Mouse (Mus musculus) limb, embryonic 14.5 days (tissue): ENCODE data around the gene Praf2. TPM values are rescaled to one million over a fixed set of nuclear protein-coding genes. Genes with fewer than 3 reads are reported as not detected.
"Not testable (repeated sequence)": the region's sequence is repeated elsewhere in the genome, so short reads cannot be mapped to it uniquely, and the experiment has no call there.

Experiments
- ATAC-seq: fragments of 200-750 bp; cut with Nextera tagmentation; 2 replicates; pipeline ENCODE4 v1.8.0; 2017; ENCODE audit warnings: low read depth, moderate number of reproducible peaks, moderate TSS enrichment; ENCODE audit not compliant: low FRiP score
- DNase-seq: peaks from one replicate; pipeline ENCODE4 v3.0.0-alpha.2; 2015; ENCODE audit warnings: low spot score
- H3K27ac ChIP-seq: fragments of 300-500 bp; sonication (generic); replicated peaks from 2 replicates; pipeline ENCODE4 v1.5.1; 2014; ENCODE audit warnings: low read depth, mild to moderate bottlenecking, low read length, moderate library complexity, mixed read lengths
- H3K27me3 ChIP-seq: fragments of 300-500 bp; sonication (generic); 2 replicates; pipeline ENCODE4 v1.6.1; 2014; ENCODE audit warnings: low read length, mixed read lengths; ENCODE audit not compliant: control insufficient read depth, insufficient read depth
- H3K36me3 ChIP-seq: fragments of 300-500 bp; sonication (generic); 2 replicates; pipeline ENCODE4 v1.6.1; 2014; ENCODE audit warnings: mild to moderate bottlenecking, low read length, moderate library complexity, mixed read lengths; ENCODE audit not compliant: control insufficient read depth, insufficient read depth
- H3K4me1 ChIP-seq: fragments of 300-500 bp; sonication (generic); 2 replicates; pipeline ENCODE4 v1.6.1; 2014; ENCODE audit warnings: antibody characterized with exemption, low read length, mixed read lengths; ENCODE audit not compliant: control insufficient read depth, insufficient read depth
- H3K4me2 ChIP-seq: fragments of 300-500 bp; sonication (generic); replicated peaks from 2 replicates; pipeline ENCODE4 v1.6.1; 2014; ENCODE audit warnings: low read depth, mild to moderate bottlenecking, low read length, moderate library complexity; ENCODE audit not compliant: severe bottlenecking
- H3K4me3 ChIP-seq: fragments of 300-500 bp; sonication (generic); replicated peaks from 2 replicates; pipeline ENCODE4 v1.5.1; 2014; ENCODE audit warnings: low read length
- H3K9ac ChIP-seq: fragments of 300-500 bp; sonication (generic); 2 replicates; pipeline ENCODE4 v1.6.1; 2014; ENCODE audit warnings: mild to moderate bottlenecking, low read depth, low read length, moderate library complexity; ENCODE audit not compliant: severe bottlenecking
- H3K9me3 ChIP-seq: fragments of 300-500 bp; sonication (generic); 2 replicates; pipeline ENCODE4 v1.6.1; 2016; ENCODE audit warnings: low read length; ENCODE audit not compliant: control insufficient read depth
- POLR2A ChIP-seq: fragments of 200-500 bp; IDR thresholded peaks from 2 replicates; pipeline ENCODE4 v1.8.0; 2012; ENCODE audit warnings: inconsistent platforms, mild to moderate bottlenecking, moderate library complexity, borderline replicate concordance; ENCODE audit not compliant: insufficient read depth, insufficient read length; ENCODE audit errors: extremely low read depth
- WGBS: fragments of 180-500 bp; shearing (Covaris S2); extraction: QIAGEN DNeasy Blood & Tissue Kit; methylation state at CpG from one replicate; pipeline ENCODE4 v1.1.7; 2014; 5-methylcytosine and 5-hydroxymethylcytosine counted together
- polyA plus RNA-seq, 2 experiments: library from polyadenylated mRNA; depleted of rRNA in 1 of 2; stranded (reverse) in 1 of 2; unstranded in 1 of 2; fragments of >200 nt; fragmentation: Nextera tagmentation in 1 of 2; extraction: Ambion mirVana in 1 of 2; gene quantifications; 2 replicates each; pipeline versions ENCODE4 v1.2.1 to v1.2.3; 2012 to 2014

The Praf2 gene
- polyA plus RNA-seq, 2 experiments = 83.7 to 89.4 TPM

DNA sequence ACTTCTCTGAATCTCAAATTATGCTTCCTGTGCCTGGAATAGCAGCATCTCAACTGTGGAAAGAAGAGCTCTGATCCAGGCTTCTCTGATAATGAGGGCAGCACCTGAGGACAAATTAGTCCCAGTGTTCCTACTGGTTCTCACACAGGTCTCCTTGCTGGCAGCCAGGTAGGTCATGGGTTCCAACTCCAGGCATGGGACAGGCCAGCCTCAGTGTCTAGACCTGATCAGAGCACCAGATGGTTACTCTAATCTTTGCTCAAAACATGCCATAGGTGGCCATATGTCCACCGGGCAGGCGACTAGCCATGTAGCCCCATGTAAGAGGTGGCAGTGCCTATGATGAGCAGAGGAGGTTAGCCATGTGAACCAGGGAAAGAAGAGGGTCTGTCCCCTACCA is 39.9 kb upstream of the Praf2 start:
- H3K4me3 ChIP-seq = no peak overlapping the region
- DNase-seq (no peak), ATAC-seq (no peak)
- H3K9ac ChIP-seq = no peak overlapping the region
- H3K27me3 ChIP-seq = no peaks in the 10 kb centered on the region
- H3K4me2 ChIP-seq = no peak overlapping the region
- no peaks in the 10 kb centered on the region for H3K36me3 ChIP-seq
- no peak for TF ChIP-seq POLR2A
- H3K9me3 ChIP-seq = no peaks in the 10 kb centered on the region
- no peak overlapping the region for H3K27ac ChIP-seq
- H3K4me1 ChIP-seq = no peaks in the 10 kb centered on the region
- 100% methylated on average over 2 of the region's 2 CpGs for WGBS

DNA sequence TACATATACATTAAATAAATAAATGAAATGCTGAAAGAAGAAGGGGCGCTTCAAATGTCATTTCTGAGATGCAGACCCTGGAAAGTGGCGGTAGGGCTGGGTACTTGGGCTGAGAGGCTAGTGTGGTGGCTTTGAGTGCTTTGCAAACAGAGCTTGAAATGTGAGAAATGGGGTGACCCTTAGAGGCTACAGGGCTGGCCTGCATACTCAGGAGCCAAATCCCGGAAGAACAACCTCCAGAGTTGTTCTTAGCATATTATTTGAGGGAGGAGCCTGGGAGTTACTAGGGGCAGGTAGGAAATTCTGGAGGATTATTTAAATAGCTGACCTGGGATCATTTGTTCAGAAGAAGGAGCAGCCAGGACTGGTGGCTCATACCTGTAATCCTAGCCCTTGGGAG is 37.8 kb upstream of the Praf2 start:
- H3K4me1 ChIP-seq = no peaks in the 10 kb centered on the region
- H3K9ac ChIP-seq = no peak overlapping the region
- ATAC-seq (no peak), DNase-seq (no peak)
- H3K27me3 ChIP-seq = no peaks in the 10 kb centered on the region
- TF ChIP-seq POLR2A = no peak
- H3K36me3 ChIP-seq = no peaks in the 10 kb centered on the region
- H3K4me3 ChIP-seq = no peak overlapping the region
- no peak overlapping the region for H3K4me2 ChIP-seq
- H3K9me3 ChIP-seq = no peaks in the 10 kb centered on the region
- H3K27ac ChIP-seq = no peak overlapping the region
- 71% methylated on average over 3 of the region's 3 CpGs for WGBS

DNA sequence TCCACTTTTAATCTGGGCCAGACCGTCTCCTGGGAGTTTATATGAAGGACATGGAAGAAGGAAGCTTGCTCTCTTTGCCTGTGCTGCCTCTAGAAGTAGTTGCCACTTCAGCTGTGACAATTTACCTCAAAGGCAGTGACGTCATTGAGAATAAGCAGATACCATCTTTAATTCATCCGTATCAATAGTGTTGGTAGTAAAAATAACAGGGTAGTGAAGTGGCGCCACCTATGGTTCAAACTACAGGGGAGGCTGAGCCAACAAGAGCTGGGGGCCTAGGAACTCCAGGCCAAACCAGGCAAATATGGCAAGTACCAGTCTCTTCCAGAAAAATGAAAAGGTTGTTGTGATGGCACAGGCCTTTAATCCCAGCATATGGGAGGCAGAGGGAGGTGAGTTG is 35.4 kb upstream of the Praf2 start:
- H3K4me3 ChIP-seq = no peak overlapping the region
- ATAC-seq (no peak), DNase-seq (no peak)
- H3K9ac ChIP-seq = no peak overlapping the region
- H3K27me3 ChIP-seq = no peaks in the 10 kb centered on the region
- TF ChIP-seq POLR2A = no peak
- H3K36me3 ChIP-seq = no peaks in the 10 kb centered on the region
- no peak overlapping the region for H3K27ac ChIP-seq
- H3K4me2 ChIP-seq = no peak overlapping the region
- H3K4me1 ChIP-seq = no peaks in the 10 kb centered on the region
- WGBS = 42% methylated on average over 4 of the region's 4 CpGs
- no peaks in the 10 kb centered on the region for H3K9me3 ChIP-seq

DNA sequence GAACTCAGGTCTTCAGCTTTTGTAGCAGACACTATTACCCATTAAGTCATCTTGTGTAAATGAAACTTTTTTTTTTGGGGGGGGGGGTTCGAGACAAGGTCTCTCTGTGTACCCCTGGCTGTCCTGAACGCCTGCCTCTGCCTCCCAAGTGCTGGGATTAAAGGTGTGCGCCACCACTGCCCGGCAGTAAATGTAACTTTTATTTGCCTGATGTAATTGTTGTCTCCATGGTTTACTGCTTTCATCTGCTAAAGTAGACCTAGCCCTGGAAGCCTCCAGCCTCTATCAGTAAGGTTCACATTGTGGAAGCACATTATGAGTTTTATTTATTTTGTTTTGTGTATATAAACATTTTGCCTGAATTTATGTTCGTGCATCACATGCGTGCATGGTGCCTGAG is 31.7 kb upstream of the Praf2 start:
- ATAC-seq (0 out of 2 replicates have a peak, but pooled peaks have one; percentile 5), DNase-seq (no peak)
- Histone ChIP-seq H3K27ac (no peak overlapping the region), H3K4me3 (peak overlapping the region; percentile 55), H3K9ac (no peak overlapping the region), H3K27me3 (no peaks in the 10 kb centered on the region), H3K4me2 (peak overlapping the region; percentile 31), H3K36me3 (no peaks in the 10 kb centered on the region), H3K4me1 (no peaks in the 10 kb centered on the region), H3K9me3 (no peaks in the 10 kb centered on the region)
- TF ChIP-seq POLR2A = no peak
- 49% methylated on average over 6 of the region's 6 CpGs for WGBS

DNA sequence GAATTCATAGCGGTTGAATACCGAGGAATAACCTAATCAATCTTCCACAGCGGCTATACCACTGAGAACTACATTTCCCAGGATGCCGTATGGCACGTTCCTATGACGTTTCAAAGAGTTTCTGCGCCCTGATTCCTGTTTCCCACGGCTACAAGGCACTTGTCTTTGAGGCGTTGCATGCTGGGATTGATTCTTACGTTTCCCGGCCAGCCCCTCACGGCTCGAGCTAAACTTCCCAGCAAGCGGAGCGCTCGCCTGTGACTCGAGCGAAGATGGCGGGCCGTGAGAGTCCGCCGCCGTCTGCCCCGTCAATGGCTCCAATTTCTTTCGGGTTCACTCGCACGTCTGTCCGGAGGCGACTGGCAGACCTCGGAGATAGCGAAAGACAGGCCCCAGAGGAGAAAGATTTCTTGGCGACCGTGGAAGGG is 31.3 kb upstream of the Praf2 start, which contains the start of gene Gpkow:
Gene Gpkow (plus strand): TSS at position 178 of the 428 bp plus-strand sequence.
- TF ChIP-seq POLR2A = no peak
- WGBS = 20% methylated on average over 33 of the region's 33 CpGs
- Histone ChIP-seq H3K9ac (peak within 1 kb of the TSS; percentile 61), H3K27ac (0 out of 2 replicates have a peak within 1 kb of the TSS, but pooled peaks have one; percentile 33), H3K4me2 (peak within 1 kb of the TSS; percentile 53), H3K36me3 (no peaks in the 10 kb centered on the region), H3K4me1 (no peaks in the 10 kb centered on the region), H3K9me3 (no peaks in the 10 kb centered on the region), H3K27me3 (no peaks in the 10 kb centered on the region), H3K4me3 (peak within 1 kb of the TSS; percentile 55)
- DNase-seq = peak; percentile 92
- peak; percentile 98 for ATAC-seq

DNA sequence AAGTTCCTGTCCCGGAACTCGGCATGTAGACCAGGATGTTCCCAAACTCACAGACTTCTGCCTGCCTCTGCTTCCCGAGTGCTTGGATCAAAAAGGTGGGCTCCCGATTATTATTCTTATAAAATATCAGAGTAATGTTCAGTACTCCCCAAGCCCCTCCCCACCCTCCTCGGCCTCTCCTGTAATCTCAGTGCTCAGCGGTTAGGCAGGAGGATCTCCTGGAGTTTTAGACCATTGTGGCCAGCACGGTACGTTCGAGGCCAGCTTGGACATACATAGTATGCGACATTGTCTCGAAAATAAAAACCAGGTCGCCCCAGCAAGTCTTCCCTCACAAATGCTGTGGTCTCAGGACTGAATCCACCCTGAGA is 14.5 kb upstream of the Praf2 start:
- Histone ChIP-seq H3K4me2 (peak overlapping the region; percentile 44), H3K4me3 (peak overlapping the region; percentile 35)
- 0 out of 2 replicates have a peak, but pooled peaks have one; percentile 9 for ATAC-seq
- not testable (repeated sequence) for H3K36me3 ChIP-seq, H3K9ac ChIP-seq, H3K9me3 ChIP-seq, H3K27ac ChIP-seq, H3K4me1 ChIP-seq, DNase-seq, H3K27me3 ChIP-seq
- 27% methylated on average over 5 of the region's 12 CpGs for WGBS

DNA sequence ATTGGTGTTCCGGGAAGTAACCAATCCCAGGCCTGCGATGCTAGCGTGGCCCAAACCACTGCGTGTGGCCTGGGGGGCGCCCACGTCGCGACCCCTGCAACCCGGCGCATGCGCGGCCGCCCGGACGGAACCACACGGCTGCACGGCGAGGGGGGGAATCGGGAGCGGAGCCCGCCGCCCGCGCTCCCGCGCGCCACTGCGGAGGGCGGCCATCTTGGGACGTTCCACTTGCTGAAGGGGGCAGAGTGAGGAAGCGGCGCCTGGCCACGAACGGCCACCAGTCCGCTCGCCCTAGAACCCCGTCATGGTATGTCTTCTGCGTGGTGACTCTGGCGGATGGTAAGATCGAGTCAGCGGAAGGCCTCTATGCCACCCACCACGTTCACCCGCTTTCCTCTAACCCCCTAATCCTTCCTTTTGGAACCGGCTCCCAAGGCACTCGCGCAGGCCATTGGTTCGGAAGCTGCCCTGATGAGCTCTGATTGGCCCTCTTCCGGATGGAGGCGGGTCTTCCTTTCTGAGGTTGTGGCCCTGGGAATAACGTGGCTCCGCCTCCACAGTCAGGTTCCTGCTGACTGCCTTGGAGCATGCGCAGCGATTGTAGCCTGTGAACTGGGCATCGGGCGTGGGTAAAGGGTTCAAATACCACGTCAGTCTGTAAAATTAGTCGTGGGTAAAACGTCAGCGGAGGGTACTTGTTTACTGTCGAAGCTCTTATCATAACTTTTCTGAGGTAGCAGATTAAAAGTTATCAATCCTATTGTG is 13.9 kb upstream of the Praf2 start, which contains the start of gene Wdr45:
Gene Wdr45 (plus strand): TSS at position 199 of the 765 bp plus-strand sequence.
- not testable (repeated sequence) for H3K27ac ChIP-seq, H3K27me3 ChIP-seq, H3K36me3 ChIP-seq, H3K4me1 ChIP-seq, H3K9me3 ChIP-seq, H3K9ac ChIP-seq
- peak within 1 kb of the TSS; percentile 35 for H3K4me3 ChIP-seq
- ATAC-seq (peak; percentile 97), DNase-seq (peak; percentile 93)
- peak within 1 kb of the TSS; percentile 44 for H3K4me2 ChIP-seq
- WGBS = 23% methylated on average over 17 of the region's 60 CpGs

DNA sequence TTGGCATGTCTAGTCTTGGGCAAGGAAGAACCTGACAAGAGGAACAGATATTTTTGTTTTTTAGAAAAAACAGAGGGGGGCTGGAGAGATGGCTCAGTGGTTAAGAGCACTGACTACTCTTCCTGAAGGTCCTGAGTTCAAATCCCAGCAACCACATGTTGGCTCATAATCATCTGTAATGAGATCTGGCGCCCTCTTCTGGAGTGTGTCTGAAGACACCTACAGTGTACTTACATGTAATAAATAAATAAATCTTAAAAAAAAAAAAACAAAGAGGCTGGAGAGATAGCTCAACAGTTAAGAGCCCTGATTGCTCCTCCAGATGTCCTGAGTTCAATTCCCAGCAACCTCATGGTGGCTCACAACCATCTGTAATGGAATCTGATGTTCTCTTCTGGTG is 12.2 kb upstream of the Praf2 start:
- H3K9ac ChIP-seq, H3K27me3 ChIP-seq, H3K9me3 ChIP-seq, ATAC-seq, DNase-seq, H3K27ac ChIP-seq, H3K4me3 ChIP-seq, H3K4me1 ChIP-seq, H3K4me2 ChIP-seq, H3K36me3 ChIP-seq: not testable (repeated sequence)
- WGBS = 24% methylated on average over 1 of the region's 1 CpGs
